Mouse (Mus musculus) adipose tissue, adult 10 weeks (tissue): ENCODE data around the gene Polr2g. TPM values are rescaled to one million over a fixed set of nuclear protein-coding genes. Genes with fewer than 3 reads are reported as not detected.

Experiments used
- polyA plus RNA-seq: library from polyadenylated mRNA; stranded (reverse); fragments of 350-450 nt; fragmentation: Illumina TruSeq; extraction: RNeasy Lipid Tissue Mini Kit (QIAGEN cat#74804); gene quantifications from one replicate; pipeline ENCODE4 v1.2.3, GENCODE M21; 2014; ENCODE audit warnings: low read depth, low replicate concordance

Polr2g gene
- 104 TPM for polyA plus RNA-seq

DNA sequence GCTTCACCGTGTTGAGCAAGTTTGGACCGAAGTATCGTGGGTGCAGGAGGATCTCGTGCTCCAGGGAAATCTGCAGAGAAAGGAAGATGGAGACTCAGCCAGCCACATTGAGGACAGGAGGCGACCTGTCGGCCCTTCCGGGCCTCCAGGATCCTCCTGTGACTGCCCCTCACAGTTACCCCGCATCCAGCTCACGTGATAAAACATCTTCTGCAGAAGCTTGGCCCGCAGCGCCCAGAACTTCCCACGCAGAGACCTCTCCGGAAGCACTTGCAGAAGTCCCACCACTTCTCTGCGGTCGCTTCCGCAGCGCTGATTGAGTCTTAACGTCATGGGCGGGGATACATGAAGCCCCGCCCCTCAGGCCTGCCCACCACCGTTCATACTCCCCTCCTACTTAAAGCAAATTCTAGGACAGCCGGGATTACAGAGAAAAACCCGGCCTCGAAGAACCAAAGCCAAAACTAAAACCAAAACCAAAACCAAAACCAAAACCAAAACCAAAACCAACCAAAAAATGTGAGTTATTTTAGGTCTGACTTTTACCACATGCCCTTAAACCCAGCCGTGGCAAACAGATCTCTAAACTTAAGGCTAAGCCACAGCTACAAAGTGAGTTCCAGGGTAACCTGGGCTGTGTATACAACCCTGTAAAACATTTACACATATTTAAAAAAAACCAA, at the start of gene Polr2g:
Gene Polr2g (minus strand): TSS at position 314 of the 683 bp plus-strand sequence.

DNA sequence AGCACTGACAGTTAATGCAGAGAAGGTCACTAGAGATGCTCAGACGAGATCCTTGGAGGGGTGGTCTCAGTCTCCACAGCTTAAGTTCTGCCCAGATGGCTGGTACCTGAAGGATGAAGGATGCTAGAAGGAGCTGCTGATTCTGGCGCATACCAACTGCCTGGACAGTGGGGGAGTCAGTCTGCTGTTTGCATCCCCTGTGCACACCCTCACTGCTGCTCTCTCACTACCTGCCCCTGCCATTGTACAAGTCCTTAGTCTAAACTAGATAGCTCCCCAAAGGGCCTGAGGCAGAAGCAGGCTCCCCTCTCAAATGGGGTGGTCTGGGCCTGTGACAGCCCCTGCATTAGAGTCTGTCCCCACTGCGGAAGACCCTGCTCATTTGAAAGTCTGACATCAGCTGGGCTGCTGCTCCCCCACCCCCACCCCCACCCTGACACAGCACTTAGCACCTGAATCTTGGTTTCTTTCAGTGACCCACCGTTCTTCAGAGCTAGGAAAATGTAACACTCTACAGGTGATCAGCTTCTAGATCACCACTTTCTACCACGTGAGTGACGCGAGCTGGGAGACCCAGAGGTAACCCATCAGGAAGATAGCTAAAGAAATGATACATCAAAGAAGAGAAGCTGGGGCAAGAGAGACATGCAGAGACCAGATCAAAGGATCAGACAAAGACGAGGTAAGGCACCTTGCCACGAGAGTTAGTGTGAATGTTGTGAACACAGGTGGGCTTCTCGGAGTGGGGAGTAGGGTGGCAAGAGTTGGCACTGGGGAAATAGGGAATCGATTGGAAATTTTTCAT, 40.9 kb upstream of the Polr2g start, which contains the start of gene Gng3:
Gene Gng3 (minus strand): TSS at position 92 of the 805 bp plus-strand sequence.

DNA sequence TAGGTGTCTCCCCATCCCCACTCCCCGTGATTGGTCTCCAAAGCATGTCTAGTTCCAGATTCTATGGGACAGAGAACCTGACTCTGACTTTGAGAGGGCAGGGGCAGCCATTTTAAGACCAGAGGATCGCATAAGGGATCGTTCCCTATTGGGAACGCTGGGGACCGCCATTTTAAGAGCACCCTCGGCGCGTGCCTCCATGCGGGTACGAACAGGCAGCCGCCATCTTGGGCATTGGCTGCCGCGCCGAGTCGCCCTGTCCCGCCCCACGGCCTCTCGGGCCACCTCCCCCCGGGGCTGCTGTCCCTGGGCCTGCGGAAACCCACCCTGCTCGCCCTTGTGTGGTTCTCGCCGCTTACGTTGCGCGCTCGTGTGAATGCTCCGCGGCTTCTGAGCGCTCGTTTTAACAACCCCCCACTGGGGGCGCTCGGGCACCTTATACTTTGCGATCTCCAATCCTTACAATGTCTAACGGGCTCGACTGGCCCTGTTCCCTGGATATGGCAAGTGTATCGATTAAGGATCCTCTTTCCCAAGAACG, 38.9 kb upstream of the Polr2g start, which contains the start of gene Bscl2:
Gene Bscl2 (plus strand): TSS at position 217 of the 541 bp plus-strand sequence.

DNA sequence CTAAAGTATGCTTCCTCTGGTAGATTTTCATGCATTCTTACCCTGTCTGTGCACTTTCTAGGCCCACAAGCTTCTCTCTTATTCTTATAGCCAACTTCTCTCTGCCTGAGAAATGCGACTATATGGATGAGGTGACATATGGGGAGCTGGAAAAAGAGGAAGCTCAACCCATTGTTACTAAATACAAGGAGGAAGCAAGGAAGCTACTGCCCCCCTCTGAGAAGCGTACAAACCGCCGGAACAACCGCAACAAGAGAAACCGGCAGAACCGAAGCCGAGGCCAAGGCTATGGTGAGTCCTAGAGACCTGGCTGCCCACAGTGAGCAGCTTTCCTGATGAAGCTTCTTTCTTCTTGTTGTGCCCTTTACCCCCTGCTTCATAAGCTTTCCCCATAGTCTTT, 31.3 kb upstream of the Polr2g start, which contains the start of gene AC129217.1:
Gene AC129217.1 (plus strand): TSS at position 114 of the 400 bp plus-strand sequence.

DNA sequence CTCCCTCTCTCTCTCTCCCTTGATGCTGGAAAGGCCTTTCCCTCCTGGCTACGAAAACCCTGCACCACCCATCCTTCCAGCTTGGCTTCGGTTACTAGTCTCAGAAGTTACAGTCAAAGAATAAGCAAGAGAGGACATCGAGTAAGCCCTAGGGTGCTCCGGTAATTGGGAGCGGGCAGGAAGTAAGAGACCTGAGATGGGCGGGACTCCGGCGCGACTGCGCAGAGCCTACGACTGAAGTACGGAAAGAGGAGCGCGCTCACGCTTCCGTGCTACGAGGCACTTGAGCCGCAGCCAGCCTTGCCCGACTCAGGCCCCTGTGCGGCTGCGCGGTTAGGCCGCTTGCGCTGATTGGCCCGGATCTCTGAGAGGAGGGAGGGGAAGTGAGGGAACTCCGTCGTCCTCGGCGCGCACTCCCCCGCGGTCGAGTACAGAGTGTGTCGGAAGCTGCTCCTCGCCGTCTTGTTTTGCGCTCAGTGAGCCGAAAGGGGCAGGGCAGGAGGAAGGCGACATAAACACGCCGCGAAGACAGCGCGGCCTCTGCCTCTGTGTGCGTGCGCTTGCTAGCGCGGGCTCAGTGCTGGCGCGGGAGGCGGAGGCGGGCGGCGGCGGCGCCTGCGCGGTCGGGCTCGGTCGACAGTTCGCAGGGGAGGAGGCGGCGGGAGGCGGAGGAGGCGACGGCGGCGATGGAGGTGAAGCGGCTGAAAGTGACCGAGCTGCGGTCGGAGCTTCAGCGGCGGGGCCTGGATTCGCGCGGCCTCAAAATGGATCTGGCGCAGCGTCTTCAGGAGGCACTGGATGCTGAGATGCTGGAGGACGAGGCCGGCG, 21.4 kb upstream of the Polr2g start, which contains the start of gene Hnrnpul2:
Gene Hnrnpul2 (plus strand): TSS at position 415 of the 828 bp plus-strand sequence.

DNA sequence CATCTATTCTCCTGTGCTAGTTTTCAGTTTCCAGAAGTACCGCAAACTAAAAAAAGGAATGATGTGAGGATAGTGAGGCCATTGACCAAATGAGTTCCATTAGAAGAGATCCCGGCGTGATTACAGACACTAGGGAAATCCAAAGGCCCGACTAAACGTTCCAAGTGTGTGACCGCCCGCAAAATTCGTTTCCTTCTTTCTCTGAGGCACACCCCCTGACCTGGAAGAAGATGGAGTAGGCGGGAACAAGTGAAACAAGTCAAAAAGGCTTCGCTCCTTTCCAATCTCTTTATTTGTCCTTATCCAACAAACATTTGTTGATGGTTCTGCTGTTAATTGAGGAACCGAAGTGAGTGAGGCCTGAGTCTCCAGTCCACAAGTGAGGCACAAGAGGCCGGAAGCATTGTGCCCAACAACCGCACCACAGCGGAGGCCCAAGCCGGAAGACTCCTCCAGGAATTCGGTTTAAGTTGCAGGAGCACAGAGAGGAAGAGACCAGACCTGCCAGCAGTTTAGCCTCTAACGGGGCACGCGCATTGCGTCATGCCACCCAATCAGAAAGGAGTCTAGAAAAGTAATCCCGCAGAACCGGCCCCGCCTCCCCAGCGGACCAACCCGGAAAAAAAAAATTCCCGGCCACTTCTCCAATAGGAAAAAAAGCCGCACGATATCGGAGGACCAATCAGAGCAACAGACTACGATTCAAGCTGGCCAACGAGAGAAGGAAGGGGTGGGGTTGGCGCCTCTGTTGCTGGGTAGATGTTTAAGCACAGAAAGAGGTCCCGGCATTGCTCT, 20.6 kb upstream of the Polr2g start, which contains the start of gene Ttc9c:
Gene Ttc9c (minus strand): TSS at position 533 of the 795 bp plus-strand sequence.

DNA sequence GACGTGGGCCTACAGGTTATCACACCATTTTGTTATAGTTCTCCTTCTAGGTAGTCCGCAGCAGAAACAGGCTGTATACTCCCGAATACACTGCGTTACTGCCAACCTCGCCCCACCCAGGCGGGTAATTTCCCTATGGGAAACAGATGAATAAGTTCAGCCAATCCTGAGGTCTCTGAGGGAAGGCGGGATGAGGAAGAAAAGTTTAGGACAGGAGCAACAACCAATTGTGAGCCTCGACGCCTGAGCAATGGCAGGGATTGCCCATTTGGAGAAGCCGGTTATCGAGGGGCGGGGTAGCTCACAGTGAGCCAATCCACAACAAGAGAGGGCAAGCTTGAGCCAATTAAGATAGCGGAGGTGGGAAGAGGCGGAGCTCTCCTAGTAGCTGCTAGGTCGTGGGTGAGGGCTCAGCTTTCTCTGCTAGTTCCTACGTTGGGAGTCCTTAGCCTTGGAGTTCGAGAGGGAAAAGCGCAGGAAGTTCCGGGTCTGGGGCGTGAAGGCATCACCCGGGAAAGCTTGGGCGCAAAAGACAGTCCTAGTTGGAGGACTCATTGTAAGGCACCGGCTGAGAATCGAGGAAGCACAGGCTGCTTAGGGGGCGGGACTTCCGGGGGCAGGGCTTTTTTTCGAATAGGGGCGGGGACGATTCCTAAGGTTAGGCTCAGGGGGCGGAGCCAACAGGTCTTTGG, 3.9 kb upstream of the Polr2g start, which contains the start of gene Zbtb3:
Gene Zbtb3 (plus strand): TSS at position 426 of the 692 bp plus-strand sequence.

DNA sequence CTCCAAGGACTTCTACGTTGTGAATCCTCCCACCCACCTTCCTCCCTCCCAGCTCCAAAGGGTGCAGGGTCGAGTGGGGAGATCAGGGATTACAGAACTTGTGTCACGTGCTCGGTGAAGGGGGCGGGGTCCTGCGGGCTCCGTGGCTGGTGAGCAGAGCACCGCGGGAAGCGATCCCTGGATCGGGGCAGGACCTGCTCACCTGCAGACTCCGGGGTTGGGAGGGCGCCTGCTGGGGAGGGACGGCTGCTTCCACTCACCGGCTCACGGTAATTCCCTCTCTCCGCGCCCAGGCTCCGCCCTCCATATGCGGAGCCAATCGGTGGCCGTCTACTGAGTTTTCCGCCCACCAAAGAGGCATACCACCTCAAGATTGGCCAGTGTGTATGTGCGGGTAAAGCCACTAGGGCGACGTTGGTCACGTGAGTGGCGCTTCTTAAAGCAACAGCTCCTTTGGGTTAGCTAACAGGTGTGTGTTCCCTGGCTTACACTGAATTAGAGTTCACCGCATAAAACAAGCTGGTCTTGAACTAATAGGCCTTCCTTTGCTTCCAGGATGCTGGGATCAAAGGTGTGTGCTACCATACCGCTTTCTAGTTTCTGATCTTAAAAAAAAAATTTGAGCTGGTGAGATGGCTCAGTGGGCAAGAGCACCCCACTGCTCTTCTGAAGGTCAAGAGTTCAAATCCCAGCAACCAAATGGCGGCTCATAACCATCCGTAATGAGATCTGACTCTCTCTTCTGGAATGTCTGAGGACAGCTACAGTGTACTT, 12.2 kb downstream of the Polr2g start, which contains the start of gene Taf6l:
Gene Taf6l (minus strand): TSS at position 410 of the 774 bp plus-strand sequence.

DNA sequence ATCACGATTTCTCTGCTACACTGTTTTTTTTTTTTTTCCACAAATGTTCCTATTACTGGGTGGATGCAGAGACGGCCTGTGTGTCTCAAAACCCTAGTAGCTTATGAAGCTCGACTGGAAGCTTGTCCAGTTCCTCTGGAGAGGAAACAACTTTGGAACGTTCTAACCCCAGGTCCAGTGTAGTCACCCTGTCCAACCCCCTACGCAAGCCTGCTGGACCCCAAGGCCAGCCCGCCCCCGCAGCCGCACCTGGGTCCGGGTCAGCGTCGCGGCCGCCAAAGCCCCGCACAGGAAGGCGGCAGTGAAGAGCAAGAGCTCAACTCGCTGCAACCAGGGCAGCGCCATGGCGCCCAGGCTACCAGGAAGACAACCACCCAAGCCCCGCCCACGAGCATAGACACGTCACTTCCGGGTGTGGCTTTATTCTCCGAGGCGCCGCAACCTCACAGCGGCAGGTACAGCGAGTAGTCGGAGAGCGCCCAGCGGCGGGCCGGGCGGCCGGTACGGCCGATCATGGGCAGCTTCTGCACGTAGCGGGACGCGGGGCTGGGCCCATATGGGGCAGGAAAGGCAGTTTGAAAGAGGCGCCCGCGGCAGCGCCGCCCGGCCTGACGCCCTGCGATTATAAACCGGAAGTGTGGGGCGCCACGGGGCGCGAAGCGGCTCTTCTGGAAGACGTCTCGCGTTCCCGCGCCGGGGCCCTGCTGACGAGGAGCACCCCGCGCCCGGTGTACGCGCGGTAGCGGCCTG, 24.1 kb downstream of the Polr2g start, which contains the start of gene Tmem179b:
Gene Tmem179b (minus strand): TSS at position 382 of the 750 bp plus-strand sequence.

DNA sequence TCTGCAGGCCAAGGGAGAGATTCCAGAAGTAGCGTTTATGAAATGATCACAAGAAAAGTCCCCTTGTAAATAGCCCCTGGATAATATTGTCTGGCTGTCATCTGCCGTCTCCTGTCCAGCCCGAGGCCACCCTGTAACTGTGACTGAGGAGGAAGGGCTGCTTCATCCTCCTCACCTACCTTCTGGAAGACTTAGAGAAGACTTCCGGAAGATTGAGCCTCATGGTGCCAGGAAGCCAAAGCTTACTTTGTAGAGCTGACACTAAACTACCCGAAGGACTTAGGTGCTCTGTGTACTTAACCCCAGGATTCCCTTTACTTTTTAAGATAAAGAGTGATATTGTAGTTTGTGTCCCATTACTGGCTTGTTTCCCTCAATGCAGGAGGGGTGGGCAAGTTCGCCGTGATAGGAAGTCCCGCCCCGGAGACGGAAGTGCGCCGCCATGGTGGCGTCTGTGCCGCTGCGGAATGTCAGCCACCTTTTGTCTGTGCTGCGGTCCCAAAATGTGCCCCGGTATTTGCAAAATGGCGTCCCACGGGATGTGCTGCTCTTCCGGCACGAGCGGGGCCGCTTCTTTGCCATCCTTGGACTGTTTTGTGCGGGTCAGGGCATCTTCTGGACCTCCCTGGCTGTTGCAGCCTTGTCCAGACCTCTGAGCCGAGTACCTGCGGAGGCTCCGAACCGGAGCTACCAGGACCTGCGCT, 27.7 kb downstream of the Polr2g start, which contains the start of gene Tmem223:
Gene Tmem223 (plus strand): TSS at position 430 of the 704 bp plus-strand sequence.

DNA sequence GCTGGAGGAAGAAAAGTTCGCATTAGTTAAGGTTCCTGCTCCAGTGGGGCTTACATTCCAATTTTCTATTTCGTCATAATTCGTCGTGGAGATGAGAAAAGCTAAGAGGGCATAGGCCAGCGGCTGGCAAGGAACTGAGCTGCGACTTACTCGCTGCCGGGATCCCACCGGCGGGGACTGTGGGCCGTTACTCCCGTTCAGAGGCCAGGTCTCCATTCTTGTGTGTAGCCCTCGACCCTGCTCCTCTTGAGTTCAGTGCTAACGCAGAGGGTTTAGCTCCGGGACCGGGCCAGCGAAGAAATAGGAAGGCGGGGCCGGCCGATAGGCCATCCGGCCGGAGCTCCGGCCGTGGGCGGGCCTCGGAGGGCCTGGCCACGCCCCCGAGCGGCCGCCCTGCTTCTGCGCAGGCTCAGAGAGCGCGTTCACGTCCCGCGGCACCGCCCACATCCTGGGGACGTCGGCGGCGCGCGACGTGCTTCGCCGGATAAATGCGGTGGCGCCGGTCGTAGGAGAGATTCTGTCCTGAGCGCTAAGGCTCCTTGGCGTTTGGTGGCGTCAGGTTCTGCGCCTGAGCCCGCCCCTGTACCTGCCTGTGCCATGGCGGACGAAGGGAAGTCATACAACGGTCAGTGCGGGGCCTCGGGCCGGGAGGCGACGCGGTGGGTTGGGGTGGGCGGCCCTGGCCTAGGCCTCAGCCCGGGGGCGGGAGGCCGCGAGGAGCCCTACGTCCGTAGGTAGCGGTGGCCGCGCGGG, 41.6 kb downstream of the Polr2g start, which contains the start of gene Nxf1:
Gene Nxf1 (plus strand): TSS at position 439 of the 753 bp plus-strand sequence.

Other genes with a start within 250 kb of the Polr2g start
- 0.11 TPM for gene Slc22a8, start 207.3 kb downstream of the Polr2g start, polyA plus RNA-seq
- gene Slc22a6, start 180.5 kb downstream of the Polr2g start, polyA plus RNA-seq = not detected
- gene Chrm1, start 134.8 kb downstream of the Polr2g start, polyA plus RNA-seq = 0.06 TPM
- 327 TPM for gene Slc3a2, start 75.2 kb downstream of the Polr2g start, polyA plus RNA-seq
- 31.3 TPM for gene Wdr74, start 62.8 kb downstream of the Polr2g start, polyA plus RNA-seq
- 12.2 TPM for gene 1700092M07Rik, start 57.9 kb downstream of the Polr2g start, polyA plus RNA-seq
- 114 TPM for gene Stx5a, start 57.2 kb downstream of the Polr2g start, polyA plus RNA-seq
- 150 TPM for gene Nxf1, start 41.5 kb downstream of the Polr2g start, polyA plus RNA-seq
- 77.8 TPM for gene Tmem223, start 27.6 kb downstream of the Polr2g start, polyA plus RNA-seq
- gene Tmem179b, start 24.1 kb downstream of the Polr2g start, polyA plus RNA-seq = 54.7 TPM
- gene Taf6l, start 12.2 kb downstream of the Polr2g start, polyA plus RNA-seq = 12.1 TPM
- gene Zbtb3, start 4.0 kb upstream of the Polr2g start, polyA plus RNA-seq = 3.0 TPM
- 29.3 TPM for gene Ttc9c, start 20.8 kb upstream of the Polr2g start, polyA plus RNA-seq
- gene Hnrnpul2, start 21.4 kb upstream of the Polr2g start, polyA plus RNA-seq = 84.2 TPM
- gene AC129217.1, start 31.2 kb upstream of the Polr2g start, polyA plus RNA-seq = not detected
- 161 TPM for gene Bscl2, start 38.9 kb upstream of the Polr2g start, polyA plus RNA-seq
- gene Gng3, start 40.6 kb upstream of the Polr2g start, polyA plus RNA-seq = 0.31 TPM
- 12.1 TPM for gene Lrrn4cl, start 52.2 kb upstream of the Polr2g start, polyA plus RNA-seq
- gene Ubxn1, start 72.9 kb upstream of the Polr2g start, polyA plus RNA-seq = 150 TPM
- gene Uqcc3, start 82.3 kb upstream of the Polr2g start, polyA plus RNA-seq = 57.7 TPM
- gene Lbhd1, start 85.2 kb upstream of the Polr2g start, polyA plus RNA-seq = 2.4 TPM
- gene Gm49403, start 85.4 kb upstream of the Polr2g start, polyA plus RNA-seq = not detected
- 60.0 TPM for gene 1810009A15Rik, start 90.3 kb upstream of the Polr2g start, polyA plus RNA-seq
- not detected for gene Gm49416, start 90.3 kb upstream of the Polr2g start, polyA plus RNA-seq
- 12.0 TPM for gene Ints5, start 94.4 kb upstream of the Polr2g start, polyA plus RNA-seq
- 130 TPM for gene Ganab, start 99.5 kb upstream of the Polr2g start, polyA plus RNA-seq
- 54.1 TPM for gene B3gat3, start 121.8 kb upstream of the Polr2g start, polyA plus RNA-seq
- 6.2 TPM for gene Rom1, start 130.8 kb upstream of the Polr2g start, polyA plus RNA-seq
- 35.3 TPM for gene Eml3, start 131.0 kb upstream of the Polr2g start, polyA plus RNA-seq
- 71.9 TPM for gene Mta2, start 143.3 kb upstream of the Polr2g start, polyA plus RNA-seq
- gene Tut1, start 155.3 kb upstream of the Polr2g start, polyA plus RNA-seq = 17.4 TPM
- 409 TPM for gene Eef1g, start 168.5 kb upstream of the Polr2g start, polyA plus RNA-seq
- 114 TPM for gene Ahnak, start 190.7 kb upstream of the Polr2g start, polyA plus RNA-seq